Mouse (Mus musculus): ENCODE data around the gene Gm6812. TPM values are rescaled to one million over a fixed set of nuclear protein-coding genes. Genes with fewer than 3 reads are reported as not detected.
"Not testable (repeated sequence)": the region's sequence is repeated elsewhere in the genome, so short reads cannot be mapped to it uniquely, and the experiment has no call there.

The Gm6812 gene
- total RNA-seq (2014; rRNA removed): not detected in 2 replicates
- polyA plus RNA-seq (2015; fragmentation: Nextera tagmentation; extraction: Ambion mirVana): not detected in 2 replicates

DNA sequence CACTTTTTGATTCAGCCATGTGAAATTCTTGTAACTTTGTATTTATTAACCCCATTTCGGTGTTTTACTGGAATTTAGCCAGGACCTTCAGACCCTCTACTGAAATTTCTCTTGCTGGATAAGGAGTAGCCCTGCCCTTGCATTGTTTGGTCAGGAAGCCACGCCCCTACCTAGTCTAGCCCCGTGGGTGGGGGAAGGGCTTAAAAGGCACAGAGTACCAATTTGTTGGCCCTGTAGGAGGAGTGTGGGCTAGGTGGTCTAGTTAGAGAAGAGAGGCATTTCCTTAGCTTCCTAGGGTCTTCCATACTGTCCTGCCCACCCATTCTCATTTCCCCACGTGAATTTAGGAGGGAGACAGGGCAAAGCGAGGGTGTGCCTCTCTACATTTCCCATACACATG, at the start of gene Gm6812:
Gene Gm6812, minus strand, starts transcription at position 101 of the 400 bp plus-strand sequence.
- H3K4me1 ChIP-seq (ENCODE audit: insufficient read depth): not testable (repeated sequence)

DNA sequence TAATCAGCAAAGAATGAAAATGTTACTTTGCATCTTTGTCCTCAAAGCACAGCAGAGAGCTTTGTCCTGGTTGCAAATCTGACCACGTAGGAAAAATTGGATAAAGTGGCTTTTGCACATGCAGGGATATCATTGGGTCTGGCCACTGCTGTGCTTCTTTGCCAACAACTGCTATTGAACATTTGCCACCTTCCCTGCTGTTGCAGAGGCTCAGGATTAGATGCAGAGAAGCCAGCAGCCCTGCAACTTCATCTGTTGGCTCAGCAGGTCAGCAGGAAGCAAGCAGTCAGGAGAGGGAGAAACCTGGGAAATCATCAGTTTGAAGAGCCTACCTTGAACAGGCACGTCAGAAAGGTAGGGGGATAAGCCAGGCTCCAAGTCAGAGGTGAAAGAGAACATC, 27.7 kb downstream of the Gm6812 start:
- no peaks in the 10 kb centered on the region for H3K4me1 ChIP-seq (ENCODE audit: insufficient read depth)
- ATAC-seq (no peak), DNase-seq (no peak)
- no peak for TF ChIP-seq CTCF (IDR thresholded peaks at IDR 0.05; ENCODE audit: low read depth)
- H3K27me3 ChIP-seq (ENCODE audit: insufficient read depth, low read length): no peaks in the 10 kb centered on the region
- WGBS: 31% methylated on average over 2 of the region's 2 CpGs
- H3K9me3 ChIP-seq (ENCODE audit: low read length): no peaks in the 10 kb centered on the region
- no peak overlapping the region for H3K27ac ChIP-seq (ENCODE audit: low read depth, low read length)
- no peak overlapping the region for H3K9ac ChIP-seq
- H3K4me3 ChIP-seq (ENCODE audit: low read depth, low read length): no peak overlapping the region
- H3K36me3 ChIP-seq (ENCODE audit: insufficient read depth): no peaks in the 10 kb centered on the region
- no peak overlapping the region for H3K4me2 ChIP-seq (ENCODE audit: low read depth)

More for the DNA sequence above, at the start of gene Gm6812:
- not testable (repeated sequence) for H3K9me3 ChIP-seq (ENCODE audit: low read length); H3K27ac ChIP-seq (ENCODE audit: low read depth, low read length); H3K4me3 ChIP-seq (ENCODE audit: low read depth, low read length); H3K36me3 ChIP-seq (ENCODE audit: insufficient read depth); ATAC-seq; H3K27me3 ChIP-seq (ENCODE audit: insufficient read depth, low read length); DNase-seq; H3K4me2 ChIP-seq (ENCODE audit: low read depth); H3K9ac ChIP-seq
- WGBS: 78% methylated on average over 4 of the region's 5 CpGs

Other genes with a start within 250 kb of the Gm6812 start
- gene Fmr1, start 214.5 kb downstream of the Gm6812 start, total RNA-seq (2014; rRNA removed): 44.8 and 48.6 TPM in 2 replicates
- gene Fmr1, start 214.5 kb downstream of the Gm6812 start, polyA plus RNA-seq (2015; fragmentation: Nextera tagmentation; extraction: Ambion mirVana): 26.4 and 37.5 TPM in 2 replicates
- gene Fmr1nb, start 131.2 kb downstream of the Gm6812 start, total RNA-seq (2014; rRNA removed): not detected in 2 replicates
- gene Fmr1nb, start 131.2 kb downstream of the Gm6812 start, polyA plus RNA-seq (2015; fragmentation: Nextera tagmentation; extraction: Ambion mirVana): 0.28 TPM in 1 of 2 replicates, not detected in the other
- 2.5 and 3.7 TPM in 2 replicates for gene Gm14698, start 72.0 kb downstream of the Gm6812 start, total RNA-seq (2014; rRNA removed)
- 2.2 and 3.5 TPM in 2 replicates for gene Gm14698, start 72.0 kb downstream of the Gm6812 start, polyA plus RNA-seq (2015; fragmentation: Nextera tagmentation; extraction: Ambion mirVana)